Mouse (Mus musculus): Measurements from ENCODE around the gene Arhgap22. TPM values are rescaled to one million over a fixed set of nuclear protein-coding genes. Genes with fewer than 3 reads are reported as not detected.

Gene Arhgap22
- polyA plus RNA-seq, 1 experiment from 2014 or later = 2.6 TPM

GRCm38 (mm10) chr14:33328369-33328768, 114.5 kb downstream of the Arhgap22 start:
- H3K9me3 ChIP-seq (replicated peaks; ENCODE audit: control insufficient read depth, low read length) = no peaks in the 10 kb centered on the region
- H3K4me2 ChIP-seq (ENCODE audit: low read depth, low read length) = no peak overlapping the region
- H3K4me1 ChIP-seq (ENCODE audit: control insufficient read depth, insufficient read depth, low read length) = no peaks in the 10 kb centered on the region
- no peak for DNase-seq (ENCODE audit: low spot score)
- no peaks in the 10 kb centered on the region for H3K36me3 ChIP-seq (replicated peaks; ENCODE audit: control insufficient read depth, insufficient read depth, low read depth, low read length)
- H3K4me3 ChIP-seq (ENCODE audit: low read depth, low read length) = no peak overlapping the region
- no peak for ATAC-seq (replicated peaks; ENCODE audit: insufficient number of reproducible peaks, low FRiP score, low TSS enrichment, low read depth)
- 48% methylated on average over 5 of the region's 5 CpGs for WGBS
- H3K27me3 ChIP-seq (ENCODE audit: control insufficient read depth, insufficient read depth, low read length) = no peaks in the 10 kb centered on the region
- no peak overlapping the region for H3K9ac ChIP-seq (replicated peaks; ENCODE audit: low read length)
- no peak overlapping the region for H3K27ac ChIP-seq (replicated peaks; ENCODE audit: low read depth, low read length)

GRCm38 (mm10) chr14:33329297-33329805, 115.5 kb downstream of the Arhgap22 start:
- Histone ChIP-seq H3K4me2 (ENCODE audit: low read depth, low read length) (no peak overlapping the region), H3K36me3 (replicated peaks; ENCODE audit: control insufficient read depth, insufficient read depth, low read depth, low read length) (no peaks in the 10 kb centered on the region), H3K4me3 (ENCODE audit: low read depth, low read length) (no peak overlapping the region), H3K27me3 (ENCODE audit: control insufficient read depth, insufficient read depth, low read length) (no peaks in the 10 kb centered on the region), H3K4me1 (ENCODE audit: control insufficient read depth, insufficient read depth, low read length) (no peaks in the 10 kb centered on the region), H3K9me3 (replicated peaks; ENCODE audit: control insufficient read depth, low read length) (no peaks in the 10 kb centered on the region), H3K9ac (replicated peaks; ENCODE audit: low read length) (no peak overlapping the region), H3K27ac (replicated peaks; ENCODE audit: low read depth, low read length) (no peak overlapping the region)
- no peak for DNase-seq (ENCODE audit: low spot score)
- 93% methylated on average over 5 of the region's 5 CpGs for WGBS
- ATAC-seq (replicated peaks; ENCODE audit: insufficient number of reproducible peaks, low FRiP score, low TSS enrichment, low read depth) = no peak

DNA sequence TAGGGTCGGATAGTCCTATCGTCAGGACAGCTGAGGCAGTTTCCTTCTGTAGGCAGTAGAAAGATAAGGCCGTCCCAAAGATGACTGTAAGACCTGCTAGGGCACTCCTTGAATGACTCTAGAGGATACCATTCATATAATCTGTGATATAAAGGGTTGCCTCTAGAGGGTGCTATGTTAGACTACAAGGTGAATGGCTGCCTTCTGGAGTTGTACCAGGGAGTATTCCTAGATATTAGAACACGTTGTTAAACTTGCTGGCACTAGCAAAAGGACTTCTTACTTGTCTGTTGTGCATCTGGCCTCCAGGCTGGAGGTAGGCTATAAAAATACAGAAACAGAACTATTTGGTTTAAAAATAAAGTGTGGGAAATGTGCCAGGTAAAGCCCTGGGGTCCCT, 117.2 kb downstream of the Arhgap22 start:
- no peaks in the 10 kb centered on the region for H3K4me1 ChIP-seq (ENCODE audit: control insufficient read depth, insufficient read depth, low read length)
- H3K27me3 ChIP-seq (ENCODE audit: control insufficient read depth, insufficient read depth, low read length) = no peaks in the 10 kb centered on the region
- no peaks in the 10 kb centered on the region for H3K9me3 ChIP-seq (replicated peaks; ENCODE audit: control insufficient read depth, low read length)
- WGBS = 57% methylated on average over 4 of the region's 4 CpGs
- no peak overlapping the region for H3K9ac ChIP-seq (replicated peaks; ENCODE audit: low read length)
- no peak overlapping the region for H3K4me3 ChIP-seq (ENCODE audit: low read depth, low read length)
- ATAC-seq (replicated peaks; ENCODE audit: insufficient number of reproducible peaks, low FRiP score, low TSS enrichment, low read depth) = no peak
- H3K27ac ChIP-seq (replicated peaks; ENCODE audit: low read depth, low read length) = no peak overlapping the region
- H3K4me2 ChIP-seq (ENCODE audit: low read depth, low read length) = no peak overlapping the region
- H3K36me3 ChIP-seq (replicated peaks; ENCODE audit: control insufficient read depth, insufficient read depth, low read depth, low read length) = no peaks in the 10 kb centered on the region
- peak; percentile 54 for DNase-seq (ENCODE audit: low spot score)

DNA sequence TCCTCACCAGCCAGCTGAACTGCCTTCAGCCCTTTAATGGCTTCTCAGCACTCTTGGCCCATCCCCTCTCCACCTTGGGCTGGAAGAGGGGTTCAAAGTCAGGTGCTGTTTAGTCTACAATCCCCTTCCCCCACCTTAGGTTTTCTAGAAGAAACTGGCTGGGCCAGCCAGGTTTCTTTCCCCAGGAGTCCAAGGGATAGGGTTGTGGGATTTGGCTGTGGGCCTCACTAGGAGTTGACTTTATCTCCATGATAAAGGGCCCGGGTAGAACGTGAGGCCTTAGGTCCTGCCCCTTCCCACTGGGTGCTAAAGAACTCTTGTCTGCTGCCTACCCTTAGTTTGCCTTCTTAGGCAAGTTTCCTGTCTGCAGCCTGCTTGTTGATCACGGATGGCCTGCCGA, 117.8 kb downstream of the Arhgap22 start:
- Histone ChIP-seq H3K4me1 (ENCODE audit: control insufficient read depth, insufficient read depth, low read length) (no peaks in the 10 kb centered on the region), H3K9ac (replicated peaks; ENCODE audit: low read length) (no peak overlapping the region), H3K27me3 (ENCODE audit: control insufficient read depth, insufficient read depth, low read length) (no peaks in the 10 kb centered on the region), H3K27ac (replicated peaks; ENCODE audit: low read depth, low read length) (no peak overlapping the region), H3K36me3 (replicated peaks; ENCODE audit: control insufficient read depth, insufficient read depth, low read depth, low read length) (no peaks in the 10 kb centered on the region), H3K4me2 (ENCODE audit: low read depth, low read length) (no peak overlapping the region), H3K9me3 (replicated peaks; ENCODE audit: control insufficient read depth, low read length) (no peaks in the 10 kb centered on the region), H3K4me3 (ENCODE audit: low read depth, low read length) (no peak overlapping the region)
- WGBS = 48% methylated on average over 4 of the region's 4 CpGs
- no peak for DNase-seq (ENCODE audit: low spot score)
- no peak for ATAC-seq (replicated peaks; ENCODE audit: insufficient number of reproducible peaks, low FRiP score, low TSS enrichment, low read depth)

DNA sequence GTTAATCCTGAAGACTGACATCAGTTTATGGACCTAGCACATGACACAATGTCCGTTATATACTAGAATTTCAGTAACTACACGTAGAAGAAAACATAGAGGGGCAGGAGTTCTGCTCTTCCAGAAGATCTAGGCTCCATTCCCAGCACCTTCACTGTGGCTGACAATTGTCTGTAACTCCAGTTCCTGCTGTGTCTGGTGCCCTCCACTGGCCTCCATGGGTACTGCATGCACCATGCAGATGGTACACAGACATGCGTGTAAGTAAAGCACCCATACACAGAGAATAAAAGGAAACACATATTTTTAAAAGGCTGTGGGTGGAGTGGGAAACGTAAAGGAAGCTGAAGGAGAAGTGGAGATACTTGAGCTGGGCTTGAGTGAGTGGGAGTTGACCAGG, 120.0 kb downstream of the Arhgap22 start:
- no peak for ATAC-seq (replicated peaks; ENCODE audit: insufficient number of reproducible peaks, low FRiP score, low TSS enrichment, low read depth)
- Histone ChIP-seq H3K4me1 (ENCODE audit: control insufficient read depth, insufficient read depth, low read length) (no peaks in the 10 kb centered on the region), H3K9ac (replicated peaks; ENCODE audit: low read length) (no peak overlapping the region), H3K9me3 (replicated peaks; ENCODE audit: control insufficient read depth, low read length) (no peaks in the 10 kb centered on the region), H3K4me2 (ENCODE audit: low read depth, low read length) (no peak overlapping the region), H3K4me3 (ENCODE audit: low read depth, low read length) (no peak overlapping the region), H3K27ac (replicated peaks; ENCODE audit: low read depth, low read length) (no peak overlapping the region), H3K27me3 (ENCODE audit: control insufficient read depth, insufficient read depth, low read length) (no peaks in the 10 kb centered on the region), H3K36me3 (replicated peaks; ENCODE audit: control insufficient read depth, insufficient read depth, low read depth, low read length) (no peaks in the 10 kb centered on the region)
- DNase-seq (ENCODE audit: low spot score) = no peak
- WGBS = 86% methylated on average over 4 of the region's 4 CpGs

- 76% methylated on average over 4 of the region's 4 CpGs for WGBS
These were observed 120.6 kb downstream of the Arhgap22 start for GRCm38 (mm10) chr14:33334402-33334801.

GRCm38 (mm10) chr14:33335733-33336132, 121.9 kb downstream of the Arhgap22 start:
- Histone ChIP-seq H3K9ac (replicated peaks; ENCODE audit: low read length) (no peak overlapping the region), H3K36me3 (replicated peaks; ENCODE audit: control insufficient read depth, insufficient read depth, low read depth, low read length) (no peaks in the 10 kb centered on the region), H3K27ac (replicated peaks; ENCODE audit: low read depth, low read length) (no peak overlapping the region), H3K4me2 (ENCODE audit: low read depth, low read length) (no peak overlapping the region), H3K27me3 (ENCODE audit: control insufficient read depth, insufficient read depth, low read length) (no peaks in the 10 kb centered on the region), H3K4me1 (ENCODE audit: control insufficient read depth, insufficient read depth, low read length) (no peaks in the 10 kb centered on the region), H3K9me3 (replicated peaks; ENCODE audit: control insufficient read depth, low read length) (no peaks in the 10 kb centered on the region), H3K4me3 (ENCODE audit: low read depth, low read length) (no peak overlapping the region)
- WGBS = 65% methylated on average over 6 of the region's 6 CpGs
- DNase-seq (ENCODE audit: low spot score) = no peak
- ATAC-seq (replicated peaks; ENCODE audit: insufficient number of reproducible peaks, low FRiP score, low TSS enrichment, low read depth) = no peak

More at GRCm38 (mm10) chr14:33334402-33334801, 120.6 kb downstream of the Arhgap22 start:
- Histone ChIP-seq H3K4me2 (ENCODE audit: low read depth, low read length) (no peak overlapping the region), H3K27me3 (ENCODE audit: control insufficient read depth, insufficient read depth, low read length) (no peaks in the 10 kb centered on the region), H3K27ac (replicated peaks; ENCODE audit: low read depth, low read length) (no peak overlapping the region), H3K9ac (replicated peaks; ENCODE audit: low read length) (no peak overlapping the region), H3K4me1 (ENCODE audit: control insufficient read depth, insufficient read depth, low read length) (no peaks in the 10 kb centered on the region), H3K9me3 (replicated peaks; ENCODE audit: control insufficient read depth, low read length) (no peaks in the 10 kb centered on the region), H3K4me3 (ENCODE audit: low read depth, low read length) (no peak overlapping the region), H3K36me3 (replicated peaks; ENCODE audit: control insufficient read depth, insufficient read depth, low read depth, low read length) (no peaks in the 10 kb centered on the region)
- ATAC-seq (replicated peaks; ENCODE audit: insufficient number of reproducible peaks, low FRiP score, low TSS enrichment, low read depth) (no peak), DNase-seq (ENCODE audit: low spot score) (no peak)

- Histone ChIP-seq H3K27ac (replicated peaks; ENCODE audit: low read depth, low read length) (no peak overlapping the region), H3K27me3 (ENCODE audit: control insufficient read depth, insufficient read depth, low read length) (no peaks in the 10 kb centered on the region), H3K4me3 (ENCODE audit: low read depth, low read length) (no peak overlapping the region), H3K9ac (replicated peaks; ENCODE audit: low read length) (no peak overlapping the region), H3K36me3 (replicated peaks; ENCODE audit: control insufficient read depth, insufficient read depth, low read depth, low read length) (no peaks in the 10 kb centered on the region), H3K4me1 (ENCODE audit: control insufficient read depth, insufficient read depth, low read length) (no peaks in the 10 kb centered on the region), H3K4me2 (ENCODE audit: low read depth, low read length) (no peak overlapping the region), H3K9me3 (replicated peaks; ENCODE audit: control insufficient read depth, low read length) (no peaks in the 10 kb centered on the region)
- DNase-seq (ENCODE audit: low spot score) = no peak
- ATAC-seq (replicated peaks; ENCODE audit: insufficient number of reproducible peaks, low FRiP score, low TSS enrichment, low read depth) = no peak
- WGBS = 79% methylated on average over 5 of the region's 5 CpGs
These were observed 124.9 kb downstream of the Arhgap22 start for GRCm38 (mm10) chr14:33338684-33339083.

Data from embryonic facial prominence, embryonic 11.5 days (tissue).